Mouse (Mus musculus): Measurements from ENCODE around the gene Asb6.

The Asb6 gene

DNA sequence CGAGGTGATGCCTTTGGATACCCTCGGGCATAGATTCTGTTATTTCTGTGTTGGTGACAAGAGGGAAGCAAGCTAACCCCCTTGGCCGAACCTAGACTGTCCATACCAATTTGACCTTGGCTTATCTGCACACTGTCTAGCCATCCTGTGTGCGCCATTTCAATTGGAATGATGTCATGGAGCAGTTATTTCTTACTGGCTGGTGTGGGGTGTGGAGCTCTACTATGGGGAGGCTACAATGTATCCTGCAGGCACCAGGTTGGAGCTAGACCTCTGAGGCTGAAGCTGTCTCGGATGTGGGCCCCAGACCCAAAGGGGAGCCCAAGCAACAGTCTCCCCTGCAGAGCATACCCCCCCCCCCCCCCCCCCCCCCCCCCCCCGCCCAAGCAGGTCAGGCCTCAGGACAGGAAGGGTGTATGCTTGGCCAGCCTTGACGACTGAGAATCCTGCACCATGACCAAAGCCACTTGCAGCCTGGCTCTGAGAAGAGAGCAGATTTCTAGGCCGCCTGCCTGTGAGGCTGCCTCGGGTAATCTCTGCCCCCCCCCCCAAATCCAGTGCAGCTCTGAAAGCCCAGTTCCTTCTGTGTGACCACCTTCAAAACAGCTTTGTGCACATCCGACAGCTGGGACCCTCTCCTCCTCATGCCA, 4.4 kb upstream of the Asb6 start, which contains the start of gene Prrx2:
Gene Prrx2 (plus strand): TSS at position 600 of the 650 bp plus-strand sequence.
- DNase-seq (ENCODE audit: low spot score): peak; percentile 57

DNA sequence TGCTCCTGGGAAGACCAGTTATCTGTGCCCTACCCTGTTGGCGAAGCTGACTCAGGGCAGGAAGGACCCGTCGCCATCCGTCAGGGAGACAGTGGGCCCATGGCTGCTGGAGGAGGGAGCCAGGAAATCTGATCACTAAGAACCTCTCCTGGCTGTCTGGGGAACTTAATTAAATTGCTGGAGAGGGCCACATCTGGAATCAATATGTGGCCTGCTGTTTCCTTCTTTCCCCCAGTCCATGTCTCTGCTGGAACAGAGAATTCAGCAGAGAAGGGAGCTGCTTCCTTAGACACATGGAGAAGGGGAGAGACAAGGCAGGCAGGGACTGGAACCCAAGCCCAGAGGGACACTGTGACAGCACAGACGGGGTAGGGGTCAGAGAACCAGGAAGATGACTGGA, 3.5 kb upstream of the Asb6 start:
- no peak for DNase-seq (ENCODE audit: low spot score)

DNA sequence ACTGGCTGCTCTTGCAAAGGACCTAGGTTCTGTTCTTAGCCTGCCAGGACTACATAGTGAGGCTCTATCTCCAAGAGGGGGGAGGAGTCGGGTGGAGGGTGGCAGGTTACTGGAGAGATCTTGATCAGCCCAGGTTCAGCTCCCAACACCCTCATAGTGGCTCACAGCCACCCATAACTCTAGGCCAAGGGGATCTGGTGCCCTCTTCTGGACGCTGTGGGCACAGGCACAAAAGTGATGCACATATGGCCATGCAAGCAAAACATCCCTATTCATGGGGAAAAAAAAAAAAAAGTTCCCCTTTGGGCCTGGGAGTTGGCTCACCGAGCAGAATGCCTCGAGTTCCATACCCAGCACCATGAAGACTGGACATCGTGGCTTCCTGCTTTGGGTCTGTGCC, 818 bp downstream of the Asb6 start:
- no peak for DNase-seq (ENCODE audit: low spot score)

DNA sequence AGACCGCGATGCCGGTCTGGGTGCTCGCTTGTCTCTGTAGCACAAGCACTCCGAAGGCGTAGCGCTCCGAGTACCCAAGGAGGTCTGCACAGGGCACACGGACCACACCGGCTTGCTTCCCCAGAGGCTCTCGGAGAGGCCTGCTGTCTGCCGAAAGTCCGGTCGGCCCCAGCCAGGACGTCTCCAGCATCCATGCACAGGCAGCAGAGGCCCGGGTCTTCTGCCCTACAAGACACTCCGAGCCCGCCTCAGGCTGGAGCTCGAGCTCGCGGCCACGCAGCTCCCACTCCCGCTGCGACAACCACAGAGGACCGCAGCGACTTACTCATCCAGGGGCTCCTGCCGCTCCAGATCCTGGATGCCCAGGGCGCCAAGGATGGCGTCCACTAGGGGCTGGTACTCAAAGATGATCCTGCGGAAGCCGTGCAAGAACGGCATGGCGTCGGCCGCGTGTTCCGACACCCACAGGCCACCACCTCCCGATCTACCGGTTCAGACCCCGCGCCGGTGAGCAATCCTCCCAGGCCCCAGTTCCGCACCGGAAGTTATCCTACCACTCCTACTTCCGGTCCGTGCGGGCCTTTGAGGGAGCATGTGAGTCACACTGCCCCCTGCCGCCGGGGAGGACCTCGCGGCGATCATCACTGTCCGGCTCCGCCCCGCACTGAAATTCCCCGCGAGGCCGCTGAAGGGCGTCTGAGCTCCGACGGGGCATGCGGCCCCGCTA, 2.2 kb downstream of the Asb6 start:
- peak; percentile 92 for DNase-seq (ENCODE audit: low spot score)

DNA sequence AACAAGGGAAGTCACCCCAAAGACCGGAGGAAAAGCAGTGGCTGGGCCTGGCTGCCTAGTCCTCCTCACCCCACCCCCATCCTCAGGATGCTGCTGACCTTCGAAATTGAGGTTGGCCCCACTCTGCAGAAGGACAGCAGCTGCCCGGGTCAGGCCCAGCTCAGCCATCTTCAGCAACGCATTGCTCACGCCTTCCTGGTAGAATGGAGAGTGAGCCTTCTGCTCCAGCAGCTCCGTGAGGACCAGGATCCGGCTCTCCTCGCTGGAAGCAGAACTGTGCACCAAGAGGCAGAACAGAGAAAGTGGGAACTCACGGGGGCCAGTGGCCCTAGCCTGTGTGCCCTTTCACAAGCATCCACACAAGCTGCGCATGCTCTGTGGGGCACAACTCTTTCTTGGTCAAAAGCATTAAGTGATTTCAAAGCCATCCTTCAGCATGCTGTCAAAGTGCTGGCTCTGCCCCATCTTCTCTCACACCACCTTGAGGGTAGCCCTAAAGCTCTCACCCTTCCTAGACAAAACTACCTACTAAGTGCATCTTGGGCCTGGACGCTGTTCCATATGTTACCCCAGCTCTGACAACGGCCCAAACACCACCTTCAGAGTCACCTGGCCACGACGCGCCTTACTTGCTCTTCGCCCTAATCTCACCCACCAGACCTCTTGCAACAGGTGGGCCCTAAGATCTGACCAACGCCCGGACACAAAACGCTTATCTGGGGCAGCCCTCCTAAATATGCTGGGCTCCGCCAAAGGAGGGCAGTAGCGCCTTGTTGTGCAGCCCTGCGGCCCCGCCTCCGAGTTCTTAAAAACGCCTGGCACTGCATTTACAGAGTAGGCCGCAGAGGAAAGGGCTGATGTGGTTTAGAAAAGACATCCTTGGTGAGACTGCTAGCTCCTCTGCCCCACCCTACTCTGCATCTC, 3.0 kb downstream of the Asb6 start:
- peak; percentile 53 for DNase-seq (ENCODE audit: low spot score)

DNA sequence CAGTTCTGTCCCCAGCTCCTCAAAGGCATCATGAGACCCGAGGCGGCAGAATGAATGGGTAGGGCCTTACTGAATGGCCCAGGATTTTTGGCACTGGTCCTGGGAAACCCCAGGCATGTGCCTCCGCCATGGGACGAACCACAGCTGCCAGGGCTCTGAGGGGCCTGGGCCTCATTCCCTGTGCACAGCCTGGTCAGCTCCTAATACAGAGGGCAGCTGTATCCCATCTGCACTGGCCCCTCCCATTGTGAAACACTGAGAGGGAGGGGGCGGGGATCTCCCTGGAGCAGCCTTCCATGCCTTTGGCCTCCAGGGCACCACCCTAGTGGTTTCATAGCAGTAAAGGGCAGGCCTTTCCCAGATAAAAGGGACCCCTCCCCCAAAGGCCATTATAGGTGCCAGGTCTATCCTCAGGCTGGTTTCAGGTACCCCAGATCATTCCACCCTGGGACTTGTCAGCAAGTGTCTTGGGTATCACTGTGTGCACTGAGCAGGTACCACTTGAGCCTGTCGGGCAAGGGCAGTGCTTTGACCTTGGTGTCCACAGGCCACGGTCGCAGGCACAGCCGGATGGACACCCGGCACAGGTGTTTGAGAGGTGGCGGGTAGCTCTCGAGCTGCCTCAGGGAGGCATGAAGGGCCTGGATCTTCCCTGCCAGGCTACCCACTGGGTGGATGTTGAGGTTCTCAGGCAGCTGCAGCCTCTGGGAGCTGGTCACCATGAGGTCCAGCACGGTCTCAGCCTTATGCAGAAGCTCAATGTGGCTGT, 6.6 kb downstream of the Asb6 start:
- no peak for DNase-seq (ENCODE audit: low spot score)

DNA sequence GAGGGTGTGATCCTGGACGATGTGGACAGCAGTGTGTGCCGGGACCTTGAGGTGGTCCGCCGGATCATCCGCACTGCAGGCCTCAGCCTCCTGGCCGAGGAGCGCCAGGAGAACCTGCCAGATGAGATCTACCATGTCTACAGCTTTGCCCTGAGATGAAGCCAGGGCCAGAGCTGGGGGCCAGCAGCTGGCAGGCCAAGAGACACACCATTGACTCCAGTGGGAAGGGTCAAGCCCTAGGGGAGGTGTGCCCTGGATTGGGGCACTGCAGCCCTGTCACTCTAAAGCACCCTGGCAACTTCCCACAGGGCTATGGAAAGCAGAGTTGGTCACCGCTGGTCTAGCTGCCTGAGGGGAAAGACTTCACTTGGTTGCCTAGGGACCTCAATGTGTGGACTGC, 7.7 kb downstream of the Asb6 start:
- no peak for DNase-seq (ENCODE audit: low spot score)

DNA sequence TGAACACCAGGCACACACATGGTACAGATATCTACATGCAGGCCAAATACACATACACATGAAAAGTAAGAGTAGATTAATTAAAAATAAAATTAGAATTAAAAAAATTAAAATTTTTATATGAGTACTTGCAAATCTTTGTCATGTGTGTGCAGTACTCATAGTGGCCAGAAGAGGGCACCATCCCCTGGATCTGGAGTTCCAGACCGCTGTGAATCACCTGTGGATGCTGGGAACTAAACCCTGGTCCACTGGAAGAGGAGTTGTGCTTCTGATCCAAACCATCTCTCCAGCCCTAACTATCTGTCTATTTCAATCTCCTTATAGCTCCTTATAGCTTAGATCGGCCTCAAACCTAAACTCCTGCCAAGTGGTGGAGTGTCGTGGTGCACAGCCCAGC, 9.1 kb downstream of the Asb6 start:
- DNase-seq (ENCODE audit: low spot score): no peak

DNA sequence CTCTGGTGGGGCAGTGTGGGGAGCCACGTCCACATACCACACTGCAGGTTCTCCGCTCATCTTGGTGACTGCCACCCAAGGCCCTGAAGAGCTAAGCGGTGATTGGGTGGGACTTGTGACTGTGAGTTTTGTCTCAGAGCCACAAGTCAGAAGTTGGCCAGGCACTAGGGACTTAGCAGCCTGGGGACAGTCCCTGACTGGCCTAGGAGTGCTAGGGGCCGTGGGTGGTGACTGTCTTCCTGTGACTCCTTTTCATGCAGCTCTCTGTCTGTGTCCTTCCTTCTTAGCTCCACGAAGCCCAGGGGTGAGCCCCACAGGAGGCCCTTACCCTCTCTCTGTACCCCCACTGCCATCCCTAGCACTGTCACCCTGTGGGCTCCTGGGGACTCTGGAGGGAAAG, 10.3 kb downstream of the Asb6 start:
- no peak for DNase-seq (ENCODE audit: low spot score)

DNA sequence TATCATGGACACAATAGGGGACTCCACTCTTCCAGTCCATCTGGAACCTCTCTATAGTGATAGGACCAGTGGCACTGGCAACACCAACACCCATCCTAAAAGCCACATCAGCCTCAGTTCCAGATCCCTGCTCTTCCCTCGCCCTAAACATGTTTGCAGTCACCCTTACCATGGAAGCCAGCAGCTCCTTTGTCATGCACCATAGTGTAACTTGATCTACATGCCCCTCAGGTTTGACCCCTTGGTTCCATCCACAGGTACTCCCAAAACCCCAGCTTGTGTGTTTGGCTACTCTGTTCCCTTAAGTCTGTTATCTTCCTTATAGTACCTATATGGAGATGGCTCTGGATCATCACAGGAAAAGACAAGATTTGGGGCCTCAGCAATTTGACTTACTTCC, 13.8 kb downstream of the Asb6 start:
- no peak for DNase-seq (ENCODE audit: low spot score)

DNA sequence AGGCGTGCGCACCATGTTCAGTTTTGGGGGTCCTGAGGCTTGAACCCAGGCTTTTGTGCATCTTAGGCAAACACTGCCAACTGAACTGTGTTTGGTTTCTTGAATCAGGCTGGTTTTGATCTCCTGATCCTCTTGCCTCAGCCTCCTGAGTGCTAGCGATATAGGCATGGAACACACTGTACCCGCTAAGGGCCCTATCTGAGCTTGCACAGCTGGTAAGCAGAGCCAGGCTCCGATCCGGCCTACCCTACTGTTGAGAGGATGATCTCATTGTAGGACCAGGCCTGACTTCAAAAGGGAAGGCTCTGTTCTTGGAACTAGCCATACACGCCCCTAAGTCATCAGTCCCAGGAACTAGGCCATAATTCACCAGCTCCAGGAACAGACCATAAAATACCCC, 19.6 kb downstream of the Asb6 start:
- no peak for DNase-seq (ENCODE audit: low spot score)

DNA sequence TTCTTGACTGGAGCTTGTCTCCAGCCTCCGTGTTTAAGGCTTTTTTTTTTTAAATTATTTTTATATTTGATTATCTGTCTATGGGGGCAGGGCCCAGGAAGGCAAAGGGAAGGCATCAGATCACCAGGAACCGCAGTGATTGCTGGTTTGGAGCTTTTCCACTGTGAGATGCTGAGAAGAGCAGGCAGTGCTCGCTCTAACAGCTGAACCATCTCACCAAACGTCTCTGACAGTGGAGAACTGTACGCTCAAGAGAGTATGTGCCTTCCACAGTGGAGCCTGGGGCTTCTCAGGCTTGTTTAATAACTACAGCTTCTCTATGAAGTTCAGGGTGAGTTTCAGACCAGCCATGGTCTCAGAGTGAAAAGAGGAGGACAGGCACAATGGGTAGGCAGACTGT, 20.6 kb downstream of the Asb6 start:
- DNase-seq (ENCODE audit: low spot score): no peak

DNA sequence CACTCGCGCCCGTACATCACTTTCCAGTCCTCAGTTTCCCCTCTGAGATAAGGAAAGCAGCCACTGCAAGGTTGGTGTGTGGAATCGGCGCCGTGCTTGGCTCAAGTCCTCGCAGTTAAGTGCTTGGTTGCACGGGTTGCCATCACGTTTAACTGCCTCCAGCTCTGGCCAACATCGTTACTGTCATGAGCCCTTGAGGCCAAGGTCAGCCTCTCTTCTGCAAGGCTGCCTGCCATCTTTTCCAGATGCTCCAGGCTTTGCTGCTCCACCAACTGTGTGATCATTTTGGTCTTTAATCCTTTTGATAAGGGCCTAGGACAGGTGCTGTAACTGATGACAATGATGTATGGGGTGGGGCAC, 21.9 kb downstream of the Asb6 start:
- DNase-seq (ENCODE audit: low spot score): no peak

DNA sequence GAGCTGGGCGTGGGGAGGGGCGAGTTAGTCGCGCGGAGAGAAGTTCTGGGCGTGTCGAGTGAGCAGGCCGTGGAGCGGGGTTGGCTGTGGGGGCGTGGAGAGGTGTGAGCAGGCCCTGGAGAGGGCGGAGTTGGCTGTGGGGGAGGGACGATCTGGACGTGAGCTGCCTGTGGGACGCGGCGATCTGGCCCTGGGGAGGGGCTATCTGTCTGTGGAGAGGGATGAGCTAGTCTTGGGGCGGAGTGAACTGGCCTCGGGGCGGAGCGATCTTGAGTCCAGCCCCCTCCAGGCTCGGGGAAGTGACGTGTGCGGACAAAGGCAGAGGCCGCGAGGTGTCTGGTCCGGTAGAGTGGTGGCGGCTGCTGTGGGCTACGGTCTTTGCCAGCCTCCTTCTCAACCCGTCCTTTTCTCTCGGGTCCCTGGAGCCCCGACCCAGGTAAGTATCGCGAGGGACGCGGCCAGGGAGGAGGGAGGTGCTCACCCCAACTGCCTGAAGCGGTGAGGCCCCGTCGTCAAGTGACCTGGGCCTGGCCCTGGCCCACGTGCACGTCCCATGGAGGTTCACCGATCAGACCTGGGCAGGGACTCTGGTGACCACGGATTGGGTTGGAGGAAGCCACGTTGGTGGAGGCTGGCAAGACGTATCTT, 22.4 kb downstream of the Asb6 start, which contains the start of gene Ntmt1:
Gene Ntmt1 (plus strand): TSS at position 179 of the 648 bp plus-strand sequence.
- peak; percentile 98 for DNase-seq (ENCODE audit: low spot score)

DNA sequence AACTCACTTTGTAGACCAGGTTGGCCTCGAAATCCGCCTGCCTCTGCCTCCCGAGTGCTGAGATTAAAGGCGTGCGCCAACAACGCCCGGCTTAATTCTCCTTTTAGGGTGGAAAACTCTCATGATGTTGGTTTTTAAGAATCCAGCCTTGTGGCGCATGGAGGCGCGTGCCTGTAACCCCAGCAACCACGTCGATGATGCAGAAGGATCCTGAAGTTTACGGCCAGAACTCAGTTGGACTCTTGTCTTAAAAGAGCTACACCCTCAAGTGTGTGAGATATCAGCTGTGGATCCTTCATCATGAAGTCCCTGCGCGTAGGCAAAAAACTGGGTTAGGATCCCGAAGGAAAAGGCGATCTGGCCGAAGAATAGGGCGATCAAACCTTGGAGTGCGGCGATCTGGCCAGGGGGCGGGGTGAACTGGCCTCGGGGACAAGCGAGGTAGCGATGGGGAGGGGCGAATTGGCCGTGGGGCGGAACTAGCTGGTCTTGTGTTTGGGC, 22.9 kb downstream of the Asb6 start:
- no peak for DNase-seq (ENCODE audit: low spot score)

DNA sequence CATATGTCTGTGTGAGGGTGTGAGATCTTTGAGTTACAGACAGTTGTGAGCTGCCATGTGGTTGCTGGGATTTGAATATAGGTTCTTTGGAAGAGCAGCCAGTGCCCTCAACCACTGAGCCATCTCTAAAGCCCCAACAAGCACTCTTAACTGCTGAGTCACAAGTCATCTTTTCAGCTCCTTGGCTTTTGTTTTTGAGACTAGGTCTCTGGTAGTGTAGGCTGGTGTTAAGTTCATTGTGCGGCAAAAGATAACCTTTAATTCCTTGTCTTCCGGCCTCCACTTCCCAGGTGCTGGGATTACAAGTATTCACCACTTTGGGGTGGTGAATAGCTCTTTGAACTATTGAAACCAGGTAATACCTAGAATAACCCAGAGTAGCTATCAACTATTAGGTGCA, 24.1 kb downstream of the Asb6 start:
- no peak for DNase-seq (ENCODE audit: low spot score)

DNA sequence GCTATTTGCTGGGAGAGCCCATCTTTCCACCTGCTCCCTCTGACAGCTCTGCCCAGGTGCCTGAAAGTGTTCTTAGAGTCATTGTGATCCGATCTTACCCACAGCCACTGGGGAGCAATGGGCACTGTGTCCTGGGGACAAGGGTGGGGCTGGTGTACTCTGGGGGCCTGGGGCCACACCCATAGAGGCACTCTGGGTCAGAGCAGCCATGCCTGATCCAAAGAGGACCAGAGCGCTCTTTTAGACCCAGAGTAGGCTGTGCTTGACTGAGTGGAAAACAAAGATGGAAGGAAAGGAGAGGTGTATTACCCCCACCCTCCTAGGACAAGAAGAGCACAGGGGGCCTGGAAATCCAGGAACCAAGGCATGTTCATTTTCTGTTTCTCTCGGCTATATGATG, 26.5 kb downstream of the Asb6 start, which contains the start of gene 1700001O22Rik:
Gene 1700001O22Rik (minus strand): TSS at position 58 of the 400 bp plus-strand sequence.
- no peak for DNase-seq (ENCODE audit: low spot score)

DNA sequence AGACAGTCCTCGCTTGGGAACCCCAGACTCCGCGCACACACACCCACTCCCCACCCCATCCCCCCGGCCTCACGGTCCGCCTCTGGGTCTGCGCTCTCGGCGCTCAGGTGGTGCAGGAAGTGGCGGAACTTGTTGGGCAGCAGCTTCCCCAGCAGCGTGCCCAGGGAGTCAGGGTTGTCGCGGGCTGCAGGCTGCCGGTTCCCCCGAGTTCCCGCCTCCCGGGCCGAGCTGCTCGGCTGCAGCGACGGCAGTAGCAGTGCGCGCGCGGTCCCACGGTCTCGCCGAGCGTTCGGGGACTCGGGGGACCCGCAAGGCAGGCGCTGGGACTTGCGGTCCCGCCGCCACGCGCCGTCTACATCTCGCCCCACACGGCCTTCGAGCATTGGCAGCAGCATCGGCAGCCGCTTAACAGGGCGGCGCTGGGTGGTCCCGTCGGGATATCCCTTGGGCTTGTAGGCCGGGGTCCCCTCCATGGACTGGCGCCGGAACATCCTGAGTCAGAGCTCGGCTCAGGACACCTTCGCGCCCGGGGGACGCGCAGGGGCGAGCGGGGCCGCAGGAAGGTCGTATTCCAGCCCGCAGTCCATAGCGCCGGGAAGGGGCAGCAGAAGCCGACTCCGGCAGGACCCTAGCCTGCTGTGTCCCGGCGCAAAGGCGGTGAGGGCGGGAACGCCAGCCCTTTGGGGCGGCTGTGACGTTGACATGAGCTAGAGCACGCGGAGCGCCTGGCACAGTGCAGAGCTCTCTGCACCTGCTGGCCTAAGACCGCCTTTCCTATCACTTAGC, 28.9 kb downstream of the Asb6 start:
- DNase-seq (ENCODE audit: low spot score): no peak

DNA sequence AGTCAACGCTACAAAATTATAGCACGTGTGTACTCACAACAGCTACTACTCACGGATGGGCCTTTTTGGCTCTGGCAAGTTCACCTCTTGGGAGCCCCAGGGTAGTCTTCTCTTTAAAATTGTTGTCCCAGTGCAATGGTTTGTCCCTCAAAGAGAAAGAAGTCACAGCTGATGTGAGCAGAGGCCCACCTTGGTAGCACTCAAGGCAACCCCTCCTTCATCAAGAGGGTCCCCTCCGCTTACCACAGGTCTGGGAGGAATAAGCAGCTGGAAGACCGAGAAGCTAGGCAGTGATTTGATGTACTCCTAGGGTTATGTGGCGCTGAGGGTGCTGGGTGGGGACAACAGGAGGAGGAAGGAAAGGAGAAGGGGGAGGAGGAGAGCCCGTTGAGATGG, 29.5 kb downstream of the Asb6 start:
- no peak for DNase-seq (ENCODE audit: low spot score)

DNA sequence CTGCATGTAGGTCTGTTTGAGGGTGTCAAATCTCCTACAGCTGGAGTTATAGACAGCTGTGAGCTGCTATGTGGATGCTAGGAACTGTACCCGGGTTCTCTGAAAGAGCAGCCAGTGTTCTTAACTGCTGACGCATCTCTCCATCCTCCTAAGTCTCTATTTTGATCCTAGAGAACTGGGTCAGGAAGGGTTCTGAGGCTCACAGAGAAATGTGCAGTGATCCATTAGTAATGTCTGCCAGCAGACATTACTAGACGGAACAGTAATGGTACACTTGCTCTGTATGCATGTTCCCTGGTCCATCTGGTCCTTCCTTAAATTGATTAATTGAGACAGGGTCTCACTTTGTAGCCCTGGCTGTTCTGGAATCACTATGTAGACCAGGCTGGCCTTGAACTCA, 30.7 kb downstream of the Asb6 start:
- DNase-seq (ENCODE audit: low spot score): no peak
